Comparison of ENCODE assay signal across 8 mouse cellular contexts in the genomic region with DNA sequence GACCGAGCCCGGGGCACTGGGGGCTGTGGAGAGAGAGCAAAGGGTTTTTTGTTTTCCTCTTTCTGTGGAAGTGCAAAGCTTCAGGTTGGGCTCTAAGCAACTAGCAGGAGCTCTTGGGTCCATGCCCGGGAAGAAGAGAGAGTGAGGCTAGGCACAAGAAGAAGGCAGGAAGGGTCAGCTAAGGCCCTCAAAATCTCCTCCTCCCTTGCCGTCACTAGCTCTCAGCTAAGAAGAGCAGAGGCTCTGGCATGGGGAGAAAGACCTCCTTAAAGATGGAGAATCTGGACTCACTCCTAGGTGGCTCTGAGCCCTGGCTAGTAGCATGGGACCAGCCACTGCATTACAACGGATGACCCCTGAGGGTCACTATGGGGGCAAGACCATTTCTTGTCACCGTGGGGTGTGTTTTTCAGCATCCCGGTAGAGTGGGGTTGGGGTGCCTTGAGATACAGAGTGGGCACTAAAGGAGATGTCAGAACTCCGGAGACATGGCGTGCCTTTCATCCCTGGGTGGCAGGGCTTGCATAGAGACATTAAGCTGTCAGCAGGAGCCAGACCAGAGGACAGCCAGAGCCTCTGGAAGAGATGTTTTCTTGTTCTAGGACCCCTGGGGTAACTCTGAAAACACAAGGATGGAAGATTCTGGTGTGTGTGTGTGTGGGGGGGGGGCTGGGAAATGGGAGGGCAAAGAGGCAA. TPM values are rescaled to one million over a fixed set of nuclear protein-coding genes. Genes with fewer than 3 reads are reported as not detected.
DNase-seq lines count a peak whose midpoint lies in the region; ATAC-seq lines count a peak whose summit lies in the region.

No protein-coding gene starts in this region.

- no peak for ATAC-seq in hindbrain, embryonic 14.5 days (ENCODE audit: low FRiP score)

- no peak overlapping the region for H3K4me2 ChIP-seq in hindbrain, embryonic 14.5 days (replicated peaks)

- peak overlapping the region; percentile 79 for H3K27ac ChIP-seq in hindbrain, embryonic 10.5 days
- no peak overlapping the region for H3K27ac ChIP-seq in hindbrain, embryonic 14.5 days

- peak overlapping the region; percentile 4; the same call in 1 of the 2 replicates for H3K4me3 ChIP-seq in hindbrain, embryonic 10.5 days
- H3K4me3 ChIP-seq in hindbrain, embryonic 14.5 days (replicated peaks; ENCODE audit: low read length), result no peak overlapping the region

- 30% methylated on average over 9 of the region's 9 CpGs for WGBS in hindbrain, embryonic 10.5 days
- 31% methylated on average over 9 of the region's 9 CpGs for WGBS in hindbrain, embryonic 14.5 days

- peaks cover 76% of the 10 kb centered on the region for H3K4me1 ChIP-seq in hindbrain, embryonic 10.5 days (replicated peaks)
- peaks cover 10% of the 10 kb centered on the region; the same call in 1 of the 2 replicates for H3K4me1 ChIP-seq in hindbrain, embryonic 14.5 days (replicated peaks; ENCODE audit: control insufficient read depth, insufficient read depth, low read length)

- no peak for DNase-seq in hindbrain, embryonic 10.5 days (ENCODE audit: low spot score)
- no peak for DNase-seq in hindbrain, embryonic 14.5 days (ENCODE audit: low spot score)
- DNase-seq in brain, adult 2 months (ENCODE audit: low read depth, low spot score), result peak; percentile 28
- peak; percentile 40 for DNase-seq in gastrocnemius, postnatal 25 days
- peak; percentile 42 for DNase-seq in kidney, postnatal 14 days
- DNase-seq in right cerebral cortex, postnatal 14 days, result peak; percentile 53
- no peak for DNase-seq in embryo, embryonic 9.5 days (ENCODE audit: extremely low spot score)
- no peak for DNase-seq in adrenal gland, postnatal 25 days

- peaks cover 30% of the 10 kb centered on the region for H3K27me3 ChIP-seq in hindbrain, embryonic 10.5 days (ENCODE audit: insufficient read depth, poor library complexity, severe bottlenecking)
- no peaks in the 10 kb centered on the region for H3K27me3 ChIP-seq in hindbrain, embryonic 14.5 days (ENCODE audit: control insufficient read depth, insufficient read depth, low read length)

- H3K9me3 ChIP-seq in hindbrain, embryonic 10.5 days, result no peaks in the 10 kb centered on the region
- H3K9me3 ChIP-seq in hindbrain, embryonic 14.5 days (ENCODE audit: control insufficient read depth, low read length), result no peaks in the 10 kb centered on the region

- H3K36me3 ChIP-seq in hindbrain, embryonic 10.5 days, result 0 out of 2 replicates have a peak, but pooled peaks cover 5% of the 10 kb centered on the region
- H3K36me3 ChIP-seq in hindbrain, embryonic 14.5 days (replicated peaks; ENCODE audit: control insufficient read depth, insufficient read depth), result no peaks in the 10 kb centered on the region

- no peak overlapping the region for H3K9ac ChIP-seq in hindbrain, embryonic 14.5 days

RNA-seq across cellular contexts. Expression of a gene that starts 54.8 kb away (rescaled TPM):
- polyA plus RNA-seq in hindbrain, embryonic 10.5 days (2016; fragmentation: Nextera tagmentation; extraction: Ambion mirVana), result 114 and 120 TPM in 2 replicates
- 42.0 and 43.8 TPM in 2 replicates for polyA plus RNA-seq in hindbrain, embryonic 14.5 days (2014; fragmentation: Nextera tagmentation; extraction: Ambion mirVana)
- 1 to 10 TPM; 5.2 to 7.3 TPM for total RNA-seq in gastrocnemius, postnatal 25 days (2021)
- total RNA-seq in adrenal gland, postnatal 25 days (2021), result 114 and 133 TPM in 2 replicates

Comparison
In these comparisons a context has a peak if more than half of its experiments do, and no peak if none do; other contexts are left out.
1. DNase-seq: peak in brain, adult 2 months (single experiment), gastrocnemius, postnatal 25 days (single experiment), kidney, postnatal 14 days (single experiment) and right cerebral cortex, postnatal 14 days (single experiment); none in hindbrain, embryonic 10.5 days (single experiment), hindbrain, embryonic 14.5 days (single experiment), embryo, embryonic 9.5 days (single experiment) and adrenal gland, postnatal 25 days (single experiment).
2. RNA of a gene that starts 54.8 kb away (total RNA-seq): 114 to 133 TPM in adrenal gland, postnatal 25 days; 5.2 to 7.3 TPM in gastrocnemius, postnatal 25 days; every median in the first group is over 10 times any median in the second.